Mouse (Mus musculus): Measurements from ENCODE around the gene Flg.

Gene Flg

GRCm38 (mm10) chr3:93273223-93273622 is at the start of gene Flg:
Gene Flg, plus strand, starts transcription at chr3:93273523.
- DNase-seq, result no peak

GRCm38 (mm10) chr3:93297542-93297941 is 24.2 kb downstream of the Flg start:
- DNase-seq, result no peak

- no peak for DNase-seq
These were observed 26.5 kb downstream of the Flg start for GRCm38 (mm10) chr3:93299832-93300231.

GRCm38 (mm10) chr3:93301896-93302295 is 28.6 kb downstream of the Flg start:
- DNase-seq, result no peak

- DNase-seq, result no peak
These were observed 32.8 kb downstream of the Flg start for GRCm38 (mm10) chr3:93306142-93306541.

GRCm38 (mm10) chr3:93311371-93311770 is 38.0 kb downstream of the Flg start:
- no peak for DNase-seq

- no peak for DNase-seq
These were observed 41.1 kb downstream of the Flg start for GRCm38 (mm10) chr3:93314388-93314787.

- DNase-seq, result no peak
These were observed 46.1 kb downstream of the Flg start, which contains the start of gene Hrnr for GRCm38 (mm10) chr3:93319449-93319848. Gene Hrnr, plus strand, starts transcription at chr3:93319749.

GRCm38 (mm10) chr3:93337749-93338148 is 64.4 kb downstream of the Flg start:
- DNase-seq, result no peak

- DNase-seq, result no peak
These were observed 66.7 kb downstream of the Flg start for GRCm38 (mm10) chr3:93340021-93340420.

Data from thymus, adult 18-20 months (tissue).